Mouse (Mus musculus): Measurements from ENCODE around the gene Hnrnpdl. TPM values are rescaled to one million over a fixed set of nuclear protein-coding genes. Genes with fewer than 3 reads are reported as not detected.

The Hnrnpdl gene
- total RNA-seq, 2 experiments from 2014 or later = 60.9 to 70.1 TPM

DNA sequence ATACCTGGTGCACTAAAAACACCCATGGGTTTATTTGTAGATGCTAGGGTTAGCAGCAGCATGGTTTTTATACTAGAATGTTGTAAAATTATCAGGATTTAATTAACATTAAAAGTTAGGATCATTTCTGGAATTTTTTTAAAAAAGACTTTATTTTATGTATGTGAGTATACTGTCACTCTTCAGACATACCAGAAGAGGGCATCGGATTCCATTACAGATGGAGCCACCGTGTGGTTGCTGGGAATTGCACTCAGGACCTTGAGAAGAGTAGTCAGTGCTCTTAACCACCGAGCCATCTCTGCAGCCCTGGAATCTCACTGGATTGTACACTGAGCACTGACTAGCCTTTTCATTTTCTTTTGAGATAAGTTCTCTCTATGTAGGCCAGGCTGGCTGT, 10.4 kb upstream of the Hnrnpdl start:
- intact Hi-C loops (cut with DNase I) = loop anchor here (10.0 kb wide), 1 partner anchor 445 kb away; no protein-coding TSS in a partner anchor

DNA sequence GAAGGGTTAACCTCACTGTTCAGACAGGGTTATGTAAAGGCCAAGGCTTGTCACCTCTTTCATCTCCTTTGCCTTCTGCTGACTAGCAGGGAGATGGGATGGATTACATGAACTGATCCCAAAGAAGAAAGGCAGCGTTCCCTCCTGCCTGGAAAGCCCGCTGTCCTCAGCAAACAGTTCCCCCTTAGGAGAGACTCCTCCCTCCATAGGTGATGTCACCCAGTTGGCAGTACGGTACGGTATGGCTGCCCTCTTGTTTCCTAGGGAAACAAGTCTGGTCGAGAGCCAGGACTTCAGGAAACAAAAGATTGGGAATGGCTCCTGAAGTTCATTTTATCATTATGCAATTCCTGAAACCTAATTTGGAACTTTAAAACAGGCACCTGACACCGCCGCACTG, 8.4 kb upstream of the Hnrnpdl start:
- intact Hi-C loops (cut with DNase I) = loop anchor here (10.0 kb wide), 1 partner anchor 447 kb away; no protein-coding TSS in a partner anchor
- DNase-seq = peak in 1 of 2 experiments; percentile 28

More for the DNA sequence above, 10.4 kb upstream of the Hnrnpdl start:
- DNase-seq = no peak

DNA sequence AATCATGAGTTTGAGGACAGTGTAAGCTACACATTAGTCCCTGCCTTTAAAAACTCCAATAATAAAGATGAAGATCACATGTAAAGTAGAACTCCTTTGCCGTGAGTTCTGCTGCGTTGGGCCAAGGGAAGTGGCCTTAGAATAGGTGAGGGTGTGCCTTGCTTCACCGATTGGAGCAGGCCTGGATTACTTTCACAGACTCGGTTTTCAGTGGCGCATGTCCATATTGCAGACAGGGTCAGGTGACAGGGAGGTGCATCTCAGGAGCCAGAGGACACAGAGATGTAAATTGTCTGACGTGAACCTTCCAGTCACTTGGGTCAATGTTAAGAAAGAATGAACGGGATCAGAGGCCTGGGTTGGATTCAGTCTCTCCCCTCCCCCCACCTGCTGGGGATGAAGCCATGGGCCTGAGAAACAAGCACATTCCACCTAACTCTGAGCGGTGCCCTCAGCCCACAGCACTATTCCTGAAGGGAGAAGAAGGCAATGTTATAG, 7.7 kb upstream of the Hnrnpdl start:
- no peak for DNase-seq
- intact Hi-C loops (cut with DNase I) = loop anchor here (10.0 kb wide), 1 partner anchor 448 kb away; no protein-coding TSS in a partner anchor

DNA sequence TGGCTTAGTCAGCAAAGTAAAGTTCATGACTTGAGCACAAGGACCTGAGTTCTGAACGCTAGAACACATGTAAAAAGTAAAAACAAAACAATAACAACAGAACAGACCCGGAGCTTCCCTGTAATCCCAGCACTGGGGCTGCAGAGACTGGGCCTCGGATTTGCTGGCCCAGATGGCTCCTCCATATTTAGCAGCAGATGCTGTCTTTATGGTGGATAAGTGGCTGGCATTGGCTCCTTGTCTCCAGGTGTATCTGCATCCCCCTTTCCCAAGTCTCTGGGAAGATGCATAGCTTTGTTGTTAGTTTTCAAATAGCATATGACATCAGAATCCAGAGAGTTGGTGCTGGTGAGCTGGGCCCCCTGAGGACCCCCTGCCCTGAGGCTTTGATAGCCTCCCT, 6.6 kb upstream of the Hnrnpdl start:
- intact Hi-C loops (cut with DNase I) = loop anchor here (10.0 kb wide), 1 partner anchor 449 kb away; no protein-coding TSS in a partner anchor
- DNase-seq = no peak

DNA sequence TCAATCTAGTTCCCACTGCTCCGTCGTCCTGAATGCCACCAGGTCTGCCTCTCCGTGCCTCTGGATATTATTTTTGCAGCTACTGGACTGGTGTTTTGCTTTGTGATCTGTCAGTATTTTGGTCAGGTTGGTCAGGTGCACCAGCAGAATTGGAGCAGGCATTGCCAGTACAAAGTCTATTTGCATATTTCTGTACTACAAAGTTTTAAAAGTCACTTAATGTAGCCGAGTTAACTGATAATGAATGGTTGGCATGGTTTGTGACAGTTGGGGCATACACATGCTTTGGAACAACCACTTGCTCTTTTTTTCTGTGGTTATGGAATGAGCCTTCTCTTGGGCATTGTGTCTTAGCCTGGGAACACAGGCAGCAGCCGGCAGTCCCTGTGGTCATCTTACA, 5.2 kb upstream of the Hnrnpdl start:
- DNase-seq = no peak
- intact Hi-C loops (cut with DNase I) = loop anchor here (5.0 to 10.0 kb wide), 2 partner anchors 112 to 450 kb away; no protein-coding TSS in a partner anchor

DNA sequence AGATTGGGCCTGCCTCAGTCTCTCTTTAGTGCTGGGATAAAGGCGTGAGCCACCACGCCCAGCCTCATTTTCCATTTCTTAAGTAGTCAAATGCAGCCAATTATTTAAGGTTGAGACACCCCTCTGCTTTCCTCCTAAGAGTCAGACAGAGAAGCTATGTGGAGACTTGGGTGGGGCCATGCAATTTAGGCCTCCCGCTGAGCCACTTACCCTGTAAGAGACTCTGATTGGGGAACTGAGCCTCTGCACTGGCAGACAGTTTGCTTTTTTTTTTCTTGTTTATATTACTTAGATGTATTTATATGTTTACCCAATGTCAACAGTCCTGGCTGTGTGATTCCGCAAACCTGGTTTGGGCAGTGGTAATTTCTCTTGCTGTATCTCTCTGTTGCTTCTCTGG, 4.6 kb upstream of the Hnrnpdl start:
- intact Hi-C loops (cut with DNase I) = loop anchor here (5.0 to 10.0 kb wide), 2 partner anchors 112 to 451 kb away; no protein-coding TSS in a partner anchor
- no peak for DNase-seq

DNA sequence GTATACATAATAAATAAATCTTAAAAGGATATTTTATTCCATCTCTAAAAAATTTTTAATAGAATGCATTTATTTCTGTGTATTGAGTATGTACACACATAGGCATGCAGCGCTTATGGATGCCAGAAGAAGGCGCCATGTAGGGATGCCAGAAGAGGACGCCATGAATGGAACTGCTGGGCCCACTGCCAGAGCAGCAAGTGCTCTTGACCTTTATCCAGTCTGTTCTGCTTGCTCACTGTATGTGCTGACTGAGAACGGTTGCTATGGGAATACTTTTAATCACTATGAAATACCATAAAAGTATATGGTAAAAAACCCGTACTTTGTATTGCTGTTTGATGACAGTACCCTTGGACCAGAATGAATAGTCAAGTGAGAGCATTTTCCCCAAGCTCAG, 3.9 kb upstream of the Hnrnpdl start:
- intact Hi-C loops (cut with DNase I) = loop anchor here (5.0 to 10.0 kb wide), 2 partner anchors 111 to 451 kb away; no protein-coding TSS in a partner anchor

DNA sequence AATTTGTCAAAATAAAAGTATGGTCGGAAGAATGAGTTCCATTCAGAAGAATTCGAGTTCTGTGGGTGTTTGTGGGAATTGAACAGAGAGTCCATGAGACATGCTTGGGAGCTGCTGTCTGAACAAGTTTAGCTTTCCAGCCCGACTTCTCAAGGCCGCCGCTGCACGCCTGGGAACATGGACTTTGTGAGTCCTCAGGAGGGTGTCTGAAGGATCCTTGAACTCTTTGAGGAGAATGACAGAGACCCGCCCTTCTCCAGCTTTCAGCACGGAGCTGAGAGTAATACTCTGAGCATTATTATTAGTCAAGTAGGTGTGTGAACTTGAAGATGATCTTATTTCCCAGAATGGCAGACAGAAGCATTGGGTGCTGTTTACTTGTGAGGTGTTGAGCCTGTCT, 3.0 kb upstream of the Hnrnpdl start:
- intact Hi-C loops (cut with DNase I) = loop anchor here (5.0 to 10.0 kb wide), 2 partner anchors 110 to 452 kb away; no protein-coding TSS in a partner anchor
- no peak for DNase-seq

More for the DNA sequence above, 3.9 kb upstream of the Hnrnpdl start:
- peak; percentile 50 to 53 for DNase-seq

DNA sequence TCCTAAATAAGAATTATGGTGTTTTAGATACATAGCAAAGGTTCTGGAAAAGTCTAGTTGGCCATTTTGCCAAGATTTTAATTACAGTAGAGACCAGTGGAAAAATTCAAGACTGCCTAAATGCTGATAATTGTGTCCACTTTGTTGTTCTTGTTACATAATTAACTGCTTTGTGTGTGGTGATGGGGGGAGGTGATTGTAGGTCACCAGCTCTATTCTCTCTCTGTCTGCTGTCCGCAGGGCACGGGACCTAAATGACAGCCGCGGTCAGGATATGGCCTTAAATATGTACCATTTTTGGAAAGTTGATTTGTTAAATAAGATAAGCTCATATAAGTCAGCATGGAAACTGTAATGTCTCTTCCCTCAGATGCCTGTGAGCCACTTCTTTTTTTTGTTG, 1.8 kb upstream of the Hnrnpdl start:
- no peak for DNase-seq
- intact Hi-C loops (cut with DNase I) = loop anchor here (5.0 to 10.0 kb wide), 2 partner anchors 109 to 454 kb away; no protein-coding TSS in a partner anchor

DNA sequence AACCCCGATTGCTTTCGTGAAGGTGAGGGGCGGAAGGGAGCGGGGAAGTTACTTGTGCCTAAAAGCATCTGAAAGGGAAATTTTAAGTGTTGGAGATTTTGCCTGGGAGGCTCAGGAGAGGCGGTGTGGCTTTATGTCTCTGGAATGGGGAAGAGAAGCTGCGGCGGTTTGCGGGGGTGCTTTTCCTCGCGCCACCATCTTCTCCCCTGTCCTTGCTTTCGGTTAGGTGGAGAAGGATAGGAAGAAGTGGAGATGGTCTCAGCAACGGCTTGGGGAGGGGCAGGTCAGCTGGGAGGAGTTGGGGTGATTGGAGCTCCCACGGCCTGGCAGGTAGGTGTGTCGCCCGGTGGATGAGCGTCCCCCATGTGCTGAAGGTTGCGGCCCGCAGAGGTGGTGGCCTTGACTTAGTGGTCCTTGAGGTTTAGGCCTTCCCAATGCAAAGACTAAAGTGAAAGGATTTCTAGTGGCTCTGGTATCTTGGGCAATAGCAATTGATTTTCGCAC, 869 bp upstream of the Hnrnpdl start:
- DNase-seq = peak in 1 of 2 experiments; percentile 32
- intact Hi-C loops (cut with DNase I) = loop anchor here (5.0 to 10.0 kb wide), 2 partner anchors 108 to 454 kb away; no protein-coding TSS in a partner anchor

DNA sequence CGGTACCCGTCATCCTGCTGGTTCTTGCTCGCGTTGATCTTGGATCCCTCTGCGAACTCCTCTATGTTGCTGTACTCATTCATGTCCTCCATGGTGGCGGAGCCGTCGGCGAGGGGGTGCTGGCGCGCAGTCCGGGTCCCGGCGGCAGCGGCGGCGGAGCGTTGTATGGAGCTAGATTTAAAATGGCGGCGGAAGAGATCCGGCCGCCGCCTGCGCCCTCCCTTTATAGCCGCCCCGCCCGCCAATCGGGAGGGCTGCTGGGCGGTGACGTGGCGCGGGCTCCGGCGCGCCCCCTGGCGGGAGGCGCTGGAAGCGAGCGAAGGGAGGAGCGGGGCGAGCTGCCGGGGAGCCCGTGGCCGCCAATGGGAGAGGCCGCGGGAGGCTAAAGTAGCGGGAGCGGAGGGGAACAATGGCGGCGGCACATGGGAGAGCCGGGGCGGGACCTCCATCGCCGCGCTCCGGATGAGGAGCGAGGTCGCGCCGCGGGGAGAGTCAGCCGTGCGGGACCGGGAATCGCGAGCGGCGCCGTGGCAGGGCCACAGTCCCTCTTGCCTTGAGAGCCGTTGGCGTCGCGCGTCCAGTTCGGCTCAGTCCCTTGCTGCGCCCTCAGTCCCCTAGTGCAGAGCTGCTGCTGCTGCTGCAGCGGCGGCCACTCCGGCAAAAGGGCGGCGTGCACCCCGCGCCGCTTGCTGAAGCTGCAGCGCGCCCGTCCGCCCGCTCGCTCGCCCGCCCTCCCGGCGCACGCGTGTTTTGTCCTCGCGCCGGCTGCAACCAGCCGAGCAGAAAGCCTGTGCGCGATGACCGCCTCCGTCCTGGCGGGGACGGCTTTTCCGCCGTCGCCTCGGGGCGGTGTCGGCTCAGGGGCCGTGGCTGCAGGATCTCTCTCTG, 506 bp downstream of the Hnrnpdl start:
- DNase-seq = peak; percentile 100
- intact Hi-C loops (cut with DNase I) = loop anchor here (2.0 to 10.0 kb wide), 2 partner anchors 60 to 794 kb away; partner anchors contain the start of genes 4930524J08Rik and Hnrnpd

DNA sequence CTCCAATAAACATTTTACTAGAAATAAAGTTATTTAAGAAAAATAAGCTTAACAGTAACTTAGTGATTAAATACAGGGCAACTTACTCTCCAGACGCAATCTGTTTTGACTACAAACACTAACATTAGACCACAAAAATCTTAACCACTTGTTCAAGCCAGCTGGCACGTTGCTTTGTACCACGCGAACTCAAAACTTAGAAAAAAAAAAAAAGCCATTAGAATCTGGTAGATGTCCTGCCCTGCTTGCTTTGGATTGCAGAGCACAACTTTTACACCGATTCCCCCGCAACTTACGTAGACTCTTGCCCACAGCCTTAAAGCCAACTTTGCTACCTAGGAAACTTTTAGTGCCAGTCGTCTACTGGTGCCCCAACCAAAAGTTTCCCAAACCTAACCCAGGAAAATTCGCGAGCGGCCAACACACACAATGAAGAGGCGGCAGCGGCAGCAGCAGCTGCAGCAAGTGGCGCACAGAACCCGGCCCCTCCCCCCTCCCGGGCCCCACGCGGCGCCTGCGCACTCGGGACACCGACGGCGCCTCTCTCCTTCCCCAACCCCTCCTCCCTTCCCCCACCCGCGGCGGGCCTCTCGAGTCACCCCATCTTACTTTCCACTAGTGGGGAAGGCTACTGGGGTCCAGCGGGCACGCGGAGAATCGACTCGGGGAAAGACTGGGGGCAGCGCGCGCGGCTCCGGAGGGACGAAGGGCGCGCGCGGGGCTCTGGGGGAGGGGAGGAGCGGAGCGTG, 1.3 kb downstream of the Hnrnpdl start:
- peak; percentile 95 for DNase-seq
- intact Hi-C loops (cut with DNase I) = loop anchor here (2.0 to 10.0 kb wide), 2 partner anchors 59 to 793 kb away; partner anchors contain the start of genes 4930524J08Rik and Hnrnpd

DNA sequence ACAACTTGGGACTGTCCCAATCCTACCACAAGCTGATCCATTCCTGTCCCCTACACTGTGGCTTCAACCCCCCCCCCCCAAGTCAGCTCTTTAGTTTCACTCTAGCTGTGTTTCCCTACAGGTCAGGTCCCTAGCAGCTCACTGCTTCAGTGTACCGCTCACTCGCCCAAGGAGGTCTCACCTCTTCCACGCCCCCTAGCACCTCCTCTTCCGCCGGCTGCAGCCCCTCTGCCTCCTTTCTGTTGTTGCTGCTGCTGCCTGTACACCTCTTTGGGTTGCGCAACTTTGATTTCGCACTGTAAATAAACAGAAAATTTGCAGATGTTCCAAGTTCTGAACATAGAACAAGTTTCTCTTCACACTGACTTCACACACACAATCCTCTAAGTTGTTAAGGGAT, 2.8 kb downstream of the Hnrnpdl start:
- intact Hi-C loops (cut with DNase I) = loop anchor here (10.0 kb wide), 1 partner anchor 792 kb away; no protein-coding TSS in a partner anchor
- no peak for DNase-seq

DNA sequence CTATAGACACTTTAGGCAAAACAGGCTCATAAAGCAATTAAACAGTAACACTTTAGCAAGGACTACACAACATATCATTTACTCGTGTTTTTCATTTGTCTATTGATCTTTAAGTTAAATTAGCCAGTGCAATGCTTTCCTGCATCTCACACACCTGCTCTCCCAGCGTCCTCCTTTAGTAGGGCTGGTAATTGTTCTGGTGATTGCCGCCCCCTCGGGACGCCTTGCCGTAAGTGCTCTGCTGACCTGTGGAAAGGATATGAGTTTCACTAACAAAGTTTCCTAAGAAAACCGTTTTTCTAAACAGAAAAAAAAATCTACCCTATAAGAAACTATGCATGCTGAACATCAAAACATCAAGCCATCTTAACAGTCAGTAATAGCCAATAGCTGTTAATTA, 3.5 kb downstream of the Hnrnpdl start:
- DNase-seq = peak in 1 of 2 experiments; percentile 26
- intact Hi-C loops (cut with DNase I) = loop anchor here (10.0 kb wide), 1 partner anchor 791 kb away; no protein-coding TSS in a partner anchor

DNA sequence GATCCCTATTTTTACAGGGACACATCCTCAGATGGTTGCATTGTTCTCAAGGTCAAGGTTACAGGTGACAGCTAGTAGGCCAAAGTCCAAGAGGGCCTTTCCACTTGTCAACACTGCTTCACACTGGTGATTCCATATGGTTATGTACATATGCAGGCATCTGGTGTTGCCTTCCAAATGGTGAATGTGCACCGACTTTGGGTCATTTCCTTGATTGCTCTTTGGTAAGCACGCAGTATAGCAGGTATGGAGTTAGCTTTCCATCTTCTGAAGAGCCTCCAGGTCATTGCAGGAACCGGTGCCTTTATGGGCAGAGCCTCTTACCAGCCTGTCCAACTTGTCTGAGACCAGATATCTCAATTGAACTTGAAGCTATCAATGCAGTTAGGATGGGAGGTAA, 6.8 kb downstream of the Hnrnpdl start:
- no peak for DNase-seq
- intact Hi-C loops (cut with DNase I) = loop anchor here (10.0 kb wide), 1 partner anchor 788 kb away; no protein-coding TSS in a partner anchor

DNA sequence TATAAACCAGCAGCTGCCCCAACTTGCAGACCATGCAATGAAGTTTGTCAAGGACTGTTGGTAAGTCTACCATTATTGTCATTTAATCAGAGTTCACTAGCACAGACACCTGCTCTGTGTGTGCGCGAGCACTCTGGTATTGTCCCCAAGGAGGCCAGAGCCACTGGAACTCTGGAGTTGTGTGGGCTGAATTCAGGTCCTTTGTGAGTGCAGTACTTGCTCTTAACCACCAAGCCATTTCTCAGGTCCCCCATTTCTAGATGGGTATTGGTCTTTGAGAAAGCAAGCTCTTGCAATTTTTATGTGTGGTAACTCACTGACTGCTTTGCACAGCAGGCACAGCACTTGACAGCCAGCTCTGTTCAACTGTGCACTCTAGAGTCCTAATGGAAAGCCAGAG, 7.4 kb downstream of the Hnrnpdl start:
- intact Hi-C loops (cut with DNase I) = loop anchor here (10.0 kb wide), 1 partner anchor 787 kb away; no protein-coding TSS in a partner anchor
- no peak for DNase-seq

DNA sequence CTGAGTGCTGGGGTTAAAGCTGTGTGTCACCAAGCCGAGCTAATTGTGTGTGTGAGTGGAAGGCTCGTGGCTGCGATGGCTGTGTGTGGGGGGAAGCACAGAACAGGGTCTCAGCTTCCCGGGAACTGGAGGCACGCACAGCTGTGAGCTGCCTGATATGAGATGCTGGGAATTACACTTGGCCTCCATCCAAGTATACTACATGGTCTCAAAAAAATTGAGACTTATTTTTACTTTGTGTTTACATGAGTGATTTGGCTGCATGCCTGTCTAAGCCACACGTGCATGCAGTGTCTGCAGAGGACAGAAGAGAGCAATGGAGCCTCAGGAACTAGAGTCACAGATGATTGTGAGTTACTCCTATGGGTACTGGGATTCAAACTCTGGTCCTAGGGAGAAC, 9.4 kb downstream of the Hnrnpdl start:
- DNase-seq = peak; percentile 8 to 41
- intact Hi-C loops (cut with DNase I) = loop anchor here (10.0 kb wide), 1 partner anchor 785 kb away; no protein-coding TSS in a partner anchor

DNA sequence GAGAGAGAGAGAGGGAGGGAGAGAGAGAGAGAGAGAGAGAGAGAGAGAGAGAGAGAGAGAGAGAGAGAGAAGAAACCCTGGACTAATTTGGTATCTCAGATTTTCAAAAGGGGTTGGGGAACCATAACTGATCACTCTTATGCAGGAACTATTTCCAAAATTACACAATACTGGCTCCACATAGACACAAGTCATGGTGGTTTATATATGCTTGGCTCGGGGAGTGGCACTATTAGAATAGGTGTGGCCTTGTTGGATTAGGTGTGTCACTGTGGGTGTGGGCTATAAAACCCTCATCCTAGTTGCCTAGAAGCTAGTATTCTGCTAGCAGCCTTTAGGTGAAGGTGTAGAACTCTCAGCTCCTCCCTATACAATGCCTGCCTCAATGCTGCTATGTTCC, 14.6 kb downstream of the Hnrnpdl start:
- intact Hi-C loops (cut with DNase I) = no loop called here
- no peak for DNase-seq

DNA sequence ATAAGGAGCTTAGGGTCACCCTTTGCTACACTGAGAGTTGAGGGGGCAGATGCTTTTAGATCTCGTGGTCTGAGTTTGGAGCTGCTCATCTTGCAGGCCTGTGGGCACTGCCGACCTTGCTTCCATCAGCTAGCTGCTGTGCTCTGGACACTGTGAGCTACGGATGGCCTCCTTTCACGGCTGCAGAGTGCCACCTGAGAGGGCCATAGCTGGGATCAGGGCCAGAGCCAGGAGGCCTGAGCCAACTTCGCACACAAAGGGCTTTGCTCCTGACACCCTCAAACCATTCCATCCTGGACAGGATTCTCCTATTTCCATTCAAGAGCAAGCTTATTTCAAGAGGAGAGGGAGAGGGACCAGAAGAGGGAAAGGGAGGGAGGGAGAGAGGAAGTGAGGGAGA, 15.1 kb downstream of the Hnrnpdl start:
- intact Hi-C loops (cut with DNase I) = no loop called here
- no peak for DNase-seq

DNA sequence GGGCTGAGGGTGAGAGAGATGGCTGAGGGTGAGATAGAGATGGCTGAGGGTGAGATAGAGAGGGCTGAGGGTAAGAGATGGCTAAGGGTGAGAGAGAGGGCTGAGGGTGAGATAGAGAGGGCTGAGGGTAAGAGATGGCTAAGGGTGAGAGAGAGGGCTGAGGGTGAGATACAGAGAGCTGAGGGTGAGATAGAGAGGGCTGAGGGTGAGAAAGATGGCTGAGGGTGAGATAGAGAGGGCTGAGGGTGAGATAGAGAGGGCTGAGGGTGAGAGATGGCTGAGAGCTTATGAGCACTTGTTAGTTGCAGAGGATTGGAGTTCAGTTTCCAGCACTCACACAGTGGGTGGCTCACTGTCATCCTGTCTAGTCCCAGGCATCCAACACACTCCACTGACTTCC, 19.4 kb downstream of the Hnrnpdl start:
- intact Hi-C loops (cut with DNase I) = no loop called here
- DNase-seq = no peak

All from heart, postnatal 14 days (tissue).